Mouse (Mus musculus): Measurements from ENCODE around the gene Fgfr2. TPM values are rescaled to one million over a fixed set of nuclear protein-coding genes. Genes with fewer than 3 reads are reported as not detected.

Gene Fgfr2
- polyA plus RNA-seq, 1 experiment: 3.0 TPM

DNA sequence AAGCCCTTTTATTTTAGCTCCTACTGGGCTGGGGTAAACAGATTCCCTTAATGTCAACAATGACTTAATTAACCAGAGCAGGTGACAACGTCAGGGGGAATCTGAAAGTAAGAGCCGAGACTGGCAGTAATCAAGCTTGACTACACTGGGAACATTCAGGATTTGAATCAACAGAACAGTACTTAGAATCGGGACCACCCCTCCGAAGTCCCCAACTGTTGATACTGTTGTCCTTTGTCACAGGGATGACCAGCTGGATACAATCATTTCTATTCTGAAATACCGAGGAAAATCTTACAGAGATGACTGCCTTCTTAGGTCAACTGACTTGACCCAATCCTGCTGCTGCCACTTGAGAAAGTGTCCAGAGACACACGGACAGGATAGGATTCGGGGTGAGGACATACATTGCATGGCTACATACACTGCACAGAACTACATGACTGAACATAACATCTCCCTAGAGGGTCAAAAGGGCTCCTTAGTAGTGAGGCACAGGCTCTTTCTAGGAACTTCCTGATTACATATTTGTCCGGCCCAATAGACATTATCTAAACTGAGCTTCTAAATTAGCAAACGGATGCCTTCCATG is 2864.3 kb downstream of the Fgfr2 start:
- H3K36me3 ChIP-seq (ENCODE audit: control insufficient read depth, insufficient read depth, low read length): no peaks in the 10 kb centered on the region
- peaks cover 3% of the 10 kb centered on the region for H3K4me1 ChIP-seq (ENCODE audit: control insufficient read depth, insufficient read depth, low read length)
- no peak overlapping the region for H3K27ac ChIP-seq (ENCODE audit: control insufficient read depth, insufficient read depth, low read depth, low read length)
- H3K4me3 ChIP-seq (ENCODE audit: control insufficient read depth, low read depth, low read length): no peak overlapping the region
- TF ChIP-seq POLR2A (IDR thresholded peaks at IDR 0.05; ENCODE audit: control insufficient read depth, low read depth, low read length) (no peak), CTCF (IDR thresholded peaks at IDR 0.05; ENCODE audit: control insufficient read depth, insufficient read depth, insufficient replicate concordance, low read depth, low read length) (no peak)
- H3K27me3 ChIP-seq (ENCODE audit: control insufficient read depth, insufficient read depth, low read length): no peaks in the 10 kb centered on the region

DNA sequence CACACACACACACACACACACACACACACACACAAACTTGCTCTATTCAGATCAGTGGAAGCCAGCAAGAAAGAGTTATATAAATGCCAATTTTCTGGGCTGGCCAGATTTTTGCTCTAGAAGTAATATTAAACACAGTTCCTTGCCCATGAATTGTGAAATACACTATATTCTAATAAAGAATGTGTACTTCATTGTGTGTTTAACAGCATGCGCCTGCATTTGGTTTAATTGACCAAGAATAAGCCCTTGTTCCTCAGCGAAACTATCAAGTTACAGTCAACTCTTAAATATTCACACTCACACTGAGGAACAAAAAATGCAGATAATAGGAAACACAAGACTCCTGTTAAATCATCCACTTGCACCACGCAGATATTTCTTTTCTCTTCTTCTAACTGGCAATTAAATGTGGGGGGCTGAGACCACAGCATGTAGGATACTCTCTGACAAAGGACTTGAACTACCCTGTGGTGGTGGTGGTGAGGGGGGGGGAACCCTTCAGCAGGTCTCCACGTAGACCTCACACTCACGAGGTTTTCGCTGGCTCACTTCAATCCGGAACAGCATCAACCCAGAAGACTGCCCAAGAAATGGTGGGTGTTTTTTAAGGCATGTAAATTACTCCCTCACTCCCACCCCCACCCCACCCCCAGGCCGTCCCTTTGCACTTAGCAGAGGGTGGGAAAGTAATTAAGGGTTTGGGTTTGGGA is 2865.0 kb downstream of the Fgfr2 start:
- Histone ChIP-seq H3K27me3 (ENCODE audit: control insufficient read depth, insufficient read depth, low read length) (no peaks in the 10 kb centered on the region), H3K27ac (ENCODE audit: control insufficient read depth, insufficient read depth, low read depth, low read length) (no peak overlapping the region), H3K36me3 (ENCODE audit: control insufficient read depth, insufficient read depth, low read length) (no peaks in the 10 kb centered on the region), H3K4me1 (ENCODE audit: control insufficient read depth, insufficient read depth, low read length) (no peaks in the 10 kb centered on the region), H3K4me3 (ENCODE audit: control insufficient read depth, low read depth, low read length) (no peak overlapping the region)
- TF ChIP-seq CTCF (IDR thresholded peaks at IDR 0.05; ENCODE audit: control insufficient read depth, insufficient read depth, insufficient replicate concordance, low read depth, low read length) (no peak), POLR2A (IDR thresholded peaks at IDR 0.05; ENCODE audit: control insufficient read depth, low read depth, low read length) (no peak)

DNA sequence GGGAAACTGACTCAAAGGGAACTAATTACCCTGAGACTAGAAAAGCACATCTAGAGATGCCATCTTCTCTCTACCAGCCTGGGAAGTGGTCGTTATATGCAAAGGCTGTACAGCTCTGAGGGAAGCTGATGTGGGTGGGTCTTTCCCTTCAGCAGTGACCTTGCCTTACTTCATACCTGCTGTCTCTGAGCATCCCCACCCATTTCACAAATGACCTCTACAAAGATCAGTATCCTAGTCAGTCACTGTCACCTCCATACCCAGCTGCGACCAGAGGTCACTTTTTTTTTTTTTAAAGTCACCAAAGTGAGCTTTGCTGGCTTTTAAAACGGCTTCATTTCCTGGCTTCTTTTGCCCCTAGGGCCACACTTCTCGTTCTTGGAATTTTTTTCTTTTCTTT is 2869.9 kb downstream of the Fgfr2 start:
- no peak overlapping the region for H3K4me3 ChIP-seq (ENCODE audit: control insufficient read depth, low read depth, low read length)
- no peak overlapping the region for H3K27ac ChIP-seq (ENCODE audit: control insufficient read depth, insufficient read depth, low read depth, low read length)
- no peaks in the 10 kb centered on the region; the same call in 1 of the 2 replicates for H3K4me1 ChIP-seq (ENCODE audit: control insufficient read depth, insufficient read depth, low read length)
- H3K36me3 ChIP-seq (ENCODE audit: control insufficient read depth, insufficient read depth, low read length): no peaks in the 10 kb centered on the region
- no peaks in the 10 kb centered on the region for H3K27me3 ChIP-seq (ENCODE audit: control insufficient read depth, insufficient read depth, low read length)
- no peak for TF ChIP-seq POLR2A (IDR thresholded peaks at IDR 0.05; ENCODE audit: control insufficient read depth, low read depth, low read length)
- no peak for TF ChIP-seq CTCF (IDR thresholded peaks at IDR 0.05; ENCODE audit: control insufficient read depth, insufficient read depth, insufficient replicate concordance, low read depth, low read length)

DNA sequence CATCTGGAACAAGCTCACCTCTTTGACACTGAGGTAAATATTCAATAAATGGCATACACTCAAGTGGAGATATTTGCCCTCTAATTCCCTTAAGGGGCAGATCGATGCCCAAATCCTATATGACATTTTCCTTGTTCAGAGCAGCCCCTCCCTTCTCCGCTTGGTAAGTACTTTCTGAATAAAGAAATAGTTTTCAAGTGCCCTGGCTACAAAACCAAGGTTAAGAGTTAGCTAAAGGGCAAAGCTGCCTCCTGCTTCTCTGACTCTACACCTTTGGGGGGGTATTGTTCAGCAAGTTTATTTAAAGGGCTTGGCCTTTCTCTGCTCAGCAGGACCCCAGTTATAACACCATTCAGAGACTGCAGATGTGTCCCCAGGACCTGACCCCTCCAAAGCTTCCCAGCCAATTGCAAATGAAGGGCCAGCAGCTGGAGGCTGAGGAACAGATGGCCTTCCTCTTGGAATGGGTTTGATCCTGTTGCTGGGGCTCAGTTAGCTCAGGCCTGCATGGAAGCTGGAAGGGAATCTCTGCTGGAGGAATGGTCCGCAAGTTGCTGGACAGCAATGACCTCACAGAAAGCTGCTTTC is 2871.1 kb downstream of the Fgfr2 start:
- Histone ChIP-seq H3K4me1 (ENCODE audit: control insufficient read depth, insufficient read depth, low read length) (no peaks in the 10 kb centered on the region; the same call in 1 of the 2 replicates), H3K4me3 (ENCODE audit: control insufficient read depth, low read depth, low read length) (no peak overlapping the region), H3K27ac (ENCODE audit: control insufficient read depth, insufficient read depth, low read depth, low read length) (no peak overlapping the region), H3K36me3 (ENCODE audit: control insufficient read depth, insufficient read depth, low read length) (no peaks in the 10 kb centered on the region), H3K27me3 (ENCODE audit: control insufficient read depth, insufficient read depth, low read length) (no peaks in the 10 kb centered on the region)
- TF ChIP-seq POLR2A (IDR thresholded peaks at IDR 0.05; ENCODE audit: control insufficient read depth, low read depth, low read length): no peak
- TF ChIP-seq CTCF (IDR thresholded peaks at IDR 0.05; ENCODE audit: control insufficient read depth, insufficient read depth, insufficient replicate concordance, low read depth, low read length): no peak

DNA sequence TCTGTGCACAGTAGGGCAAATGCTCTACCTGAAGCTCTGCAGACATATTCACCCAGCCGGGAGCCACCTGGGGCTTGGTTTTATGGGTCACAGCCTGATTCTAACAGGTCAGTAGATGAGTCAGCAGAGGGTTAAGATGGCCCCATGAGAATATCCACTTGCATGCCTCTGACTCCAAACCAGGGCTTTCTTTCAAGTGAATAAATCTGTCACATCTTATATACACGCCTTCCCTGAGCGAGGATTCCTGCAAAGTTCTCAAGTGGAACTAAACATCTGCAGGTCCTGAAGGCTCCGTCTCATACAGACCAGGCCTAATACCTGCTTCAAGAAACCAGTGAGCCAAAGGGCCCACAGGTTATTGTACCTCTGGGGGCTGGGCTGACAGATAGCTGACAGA is 2872.2 kb downstream of the Fgfr2 start:
- no peaks in the 10 kb centered on the region for H3K27me3 ChIP-seq (ENCODE audit: control insufficient read depth, insufficient read depth, low read length)
- H3K4me1 ChIP-seq (ENCODE audit: control insufficient read depth, insufficient read depth, low read length): no peaks in the 10 kb centered on the region; the same call in 1 of the 2 replicates
- H3K27ac ChIP-seq (ENCODE audit: control insufficient read depth, insufficient read depth, low read depth, low read length): no peak overlapping the region
- H3K4me3 ChIP-seq (ENCODE audit: control insufficient read depth, low read depth, low read length): no peak overlapping the region
- TF ChIP-seq CTCF (IDR thresholded peaks at IDR 0.05; ENCODE audit: control insufficient read depth, insufficient read depth, insufficient replicate concordance, low read depth, low read length): no peak
- no peak for TF ChIP-seq POLR2A (IDR thresholded peaks at IDR 0.05; ENCODE audit: control insufficient read depth, low read depth, low read length)
- no peaks in the 10 kb centered on the region for H3K36me3 ChIP-seq (ENCODE audit: control insufficient read depth, insufficient read depth, low read length)

DNA sequence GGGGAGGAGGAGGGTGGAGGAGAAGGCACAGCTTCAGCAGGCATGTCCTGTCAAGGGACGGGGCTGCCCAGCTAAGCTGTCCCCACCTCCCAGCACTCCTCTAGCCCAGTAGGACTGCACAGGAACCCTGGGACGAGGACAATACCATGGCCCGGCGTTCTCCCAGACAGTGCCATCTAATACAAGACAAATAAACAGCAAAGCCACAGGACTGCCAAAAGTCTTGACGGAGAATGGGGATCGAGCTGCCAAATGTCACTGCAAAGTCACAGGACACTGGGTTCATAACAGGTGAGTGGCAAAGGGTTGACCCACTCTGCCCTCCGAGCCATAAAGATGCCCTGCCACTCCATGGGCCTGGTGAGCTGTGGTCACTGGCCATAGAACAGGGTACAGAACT is 2874.7 kb downstream of the Fgfr2 start:
- no peak overlapping the region for H3K27ac ChIP-seq (ENCODE audit: control insufficient read depth, insufficient read depth, low read depth, low read length)
- no peaks in the 10 kb centered on the region for H3K36me3 ChIP-seq (ENCODE audit: control insufficient read depth, insufficient read depth, low read length)
- H3K27me3 ChIP-seq (ENCODE audit: control insufficient read depth, insufficient read depth, low read length): no peaks in the 10 kb centered on the region
- no peaks in the 10 kb centered on the region; the same call in 1 of the 2 replicates for H3K4me1 ChIP-seq (ENCODE audit: control insufficient read depth, insufficient read depth, low read length)
- no peak for TF ChIP-seq CTCF (IDR thresholded peaks at IDR 0.05; ENCODE audit: control insufficient read depth, insufficient read depth, insufficient replicate concordance, low read depth, low read length)
- no peak for TF ChIP-seq POLR2A (IDR thresholded peaks at IDR 0.05; ENCODE audit: control insufficient read depth, low read depth, low read length)
- no peak overlapping the region for H3K4me3 ChIP-seq (ENCODE audit: control insufficient read depth, low read depth, low read length)

DNA sequence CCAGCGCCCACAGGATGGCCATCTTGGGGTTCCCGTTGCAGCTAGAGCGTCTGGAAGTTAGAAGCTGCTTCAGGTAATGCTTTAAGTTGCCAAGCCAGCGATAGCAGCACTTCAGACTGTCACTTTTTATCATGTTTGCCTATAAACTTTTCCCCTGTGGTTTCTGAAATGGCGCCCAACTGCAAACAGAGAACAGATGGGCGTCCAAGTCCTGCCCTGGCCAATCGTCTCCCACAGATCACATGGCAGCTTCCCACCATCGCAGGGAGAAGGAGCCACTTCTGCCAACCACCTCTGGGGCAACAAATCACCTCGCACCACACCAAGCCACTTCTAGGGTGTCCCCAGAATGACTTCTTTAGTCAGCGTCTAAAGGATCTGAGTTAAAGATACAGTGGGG is 2875.3 kb downstream of the Fgfr2 start:
- no peaks in the 10 kb centered on the region for H3K36me3 ChIP-seq (ENCODE audit: control insufficient read depth, insufficient read depth, low read length)
- TF ChIP-seq CTCF (IDR thresholded peaks at IDR 0.05; ENCODE audit: control insufficient read depth, insufficient read depth, insufficient replicate concordance, low read depth, low read length) (no peak), POLR2A (IDR thresholded peaks at IDR 0.05; ENCODE audit: control insufficient read depth, low read depth, low read length) (no peak)
- no peaks in the 10 kb centered on the region for H3K27me3 ChIP-seq (ENCODE audit: control insufficient read depth, insufficient read depth, low read length)
- H3K4me3 ChIP-seq (ENCODE audit: control insufficient read depth, low read depth, low read length): no peak overlapping the region
- H3K4me1 ChIP-seq (ENCODE audit: control insufficient read depth, insufficient read depth, low read length): no peaks in the 10 kb centered on the region; the same call in 1 of the 2 replicates
- no peak overlapping the region for H3K27ac ChIP-seq (ENCODE audit: control insufficient read depth, insufficient read depth, low read depth, low read length)
